Mouse (Mus musculus) frontal cortex, adult (tissue): ENCODE data around the gene Slc12a4.

ENCODE experiments used
- ATAC-seq: cut with Nextera tagmentation; 2 replicates; pipeline ENCODE4 v1.9.2; 2017; ENCODE audit warnings: mild to moderate bottlenecking, moderate library complexity, mixed read lengths; ENCODE audit not compliant: low TSS enrichment

The Slc12a4 gene

GRCm38 (mm10) chr8:105932525-105932924, 33.4 kb downstream of the Slc12a4 start:
- no peak for ATAC-seq

GRCm38 (mm10) chr8:105931271-105931670, 34.6 kb downstream of the Slc12a4 start:
- peak; percentile 81 for ATAC-seq

- peak; percentile 54 for ATAC-seq
Observed at GRCm38 (mm10) chr8:105930602-105931001, 35.3 kb downstream of the Slc12a4 start.

DNA sequence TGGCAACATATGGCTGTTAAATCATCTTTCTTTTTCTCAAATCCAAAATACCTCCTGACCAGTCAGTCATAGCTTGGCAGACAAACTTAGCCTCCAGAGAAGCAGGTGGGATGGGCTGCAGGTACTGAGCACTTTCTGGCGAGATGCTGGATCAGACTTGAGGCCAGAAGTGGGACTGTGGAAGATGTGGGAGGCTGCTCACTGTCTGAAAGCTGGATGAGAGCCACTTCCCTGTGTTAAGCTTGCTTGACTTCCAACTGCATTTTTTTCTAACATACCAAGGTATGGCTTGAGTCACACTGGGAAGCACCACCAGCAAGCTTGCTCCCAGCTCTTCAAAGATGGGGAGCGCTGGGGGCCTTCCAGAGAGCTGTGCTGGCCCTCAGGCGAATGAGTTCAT, 40.8 kb downstream of the Slc12a4 start:
- ATAC-seq = peak; percentile 74

DNA sequence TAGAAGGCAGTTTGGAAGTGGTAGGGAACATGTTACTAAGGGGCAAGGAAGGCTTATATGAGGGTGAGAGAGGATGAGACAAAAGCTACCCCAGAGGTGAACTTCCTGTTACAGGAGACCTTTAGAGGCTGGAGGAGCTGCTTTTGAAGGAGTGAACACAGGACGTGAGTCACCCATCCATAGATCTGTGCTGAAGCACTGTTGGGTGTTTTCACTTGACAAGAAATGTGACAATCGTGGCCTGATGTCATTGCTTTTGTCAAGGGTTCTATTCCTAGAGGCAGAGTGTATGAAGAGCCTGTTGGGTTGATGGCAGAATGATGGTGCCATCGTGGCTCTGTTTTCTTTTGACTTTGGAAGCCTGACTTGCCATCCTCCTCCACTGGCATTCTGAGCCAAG, 46.5 kb downstream of the Slc12a4 start:
- ATAC-seq = peak; percentile 38

GRCm38 (mm10) chr8:105900941-105901616, 64.8 kb downstream of the Slc12a4 start:
- no peak for ATAC-seq

DNA sequence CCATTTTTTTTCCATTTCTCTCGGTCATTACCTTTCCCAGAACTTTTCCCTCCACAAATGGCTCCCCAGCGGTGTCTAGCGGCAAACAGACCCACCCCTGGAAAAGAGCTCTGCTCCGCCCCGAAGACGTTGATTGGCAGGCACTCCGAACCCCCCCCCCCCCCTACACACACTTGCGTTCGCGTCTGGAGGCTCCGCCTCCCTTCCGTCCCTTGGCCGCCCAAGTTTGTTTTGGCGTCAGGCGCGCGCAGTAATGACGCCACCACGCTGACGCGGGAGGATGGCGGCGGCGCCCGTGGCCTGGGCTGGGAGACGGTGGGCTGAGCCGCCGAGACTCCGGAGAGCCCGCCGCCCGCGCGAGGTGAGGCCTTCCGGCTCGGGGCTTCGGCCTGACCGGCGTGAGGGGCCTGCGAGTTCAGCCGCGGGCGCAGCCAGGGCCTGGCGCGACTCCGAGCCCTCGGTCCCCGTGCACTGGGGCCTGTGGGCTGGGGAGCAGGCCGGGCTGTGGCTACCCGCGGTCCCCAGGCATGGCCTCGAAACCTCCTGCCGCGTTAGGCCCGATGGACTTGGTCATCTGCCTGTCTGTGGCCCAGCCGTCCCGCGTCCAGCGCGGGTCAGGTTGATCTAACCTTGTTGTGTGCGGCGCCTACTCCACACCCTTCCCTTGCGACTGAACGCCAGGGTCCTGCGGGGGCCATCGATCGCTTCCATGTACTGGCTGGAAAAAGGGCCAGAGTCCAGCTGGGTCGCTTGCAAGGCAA, 65.5 kb downstream of the Slc12a4 start, which contains the start of gene Pskh1:
Gene Pskh1, plus strand, starts transcription at position 262 of the 761 bp plus-strand sequence.
- peak; percentile 91 for ATAC-seq

GRCm38 (mm10) chr8:105897801-105898480, 68.0 kb downstream of the Slc12a4 start:
- 0 out of 2 replicates have a peak, but pooled peaks have one; percentile 4 for ATAC-seq
